Mouse (Mus musculus) hindbrain, embryonic 10.5 days (tissue): ENCODE data around the gene Esyt2. TPM values are rescaled to one million over a fixed set of nuclear protein-coding genes. Genes with fewer than 3 reads are reported as not detected.

Experiments used
- DNase-seq: peaks from one replicate; pipeline ENCODE4 v3.0.0-alpha.2; 2017; ENCODE audit warnings: low spot score
- H3K27ac ChIP-seq: fragments of 300-500 bp; sonication (generic); 2 replicates; pipeline ENCODE4 v1.5.1; 2016; ENCODE audit warnings: mild to moderate bottlenecking, moderate library complexity
- H3K27me3 ChIP-seq: fragments of 300-500 bp; sonication (generic); 2 replicates; pipeline ENCODE4 v1.6.1; 2016; ENCODE audit warnings: mild to moderate bottlenecking; ENCODE audit not compliant: poor library complexity, insufficient read depth, severe bottlenecking
- H3K36me3 ChIP-seq: fragments of 300-500 bp; sonication (generic); 2 replicates; pipeline ENCODE4 v1.6.1; 2016; ENCODE audit warnings: mild to moderate bottlenecking, moderate library complexity
- H3K4me1 ChIP-seq: fragments of 300-500 bp; sonication (generic); replicated peaks from 2 replicates; pipeline ENCODE4 v1.6.1; 2016; ENCODE audit warnings: mild to moderate bottlenecking
- H3K4me3 ChIP-seq: fragments of 300-500 bp; sonication (generic); 2 replicates; pipeline ENCODE4 v1.5.1; 2016; ENCODE audit warnings: mild to moderate bottlenecking, moderate library complexity
- H3K9me3 ChIP-seq: fragments of 300-500 bp; sonication (generic); 2 replicates; pipeline ENCODE4 v1.6.1; 2016; ENCODE audit warnings: mild to moderate bottlenecking, moderate library complexity
- WGBS: fragments of 180-500 bp; shearing (Covaris S2); methylation state at CpG from one replicate; pipeline ENCODE4 v1.1.7; 2016; 5-methylcytosine and 5-hydroxymethylcytosine counted together
- polyA plus RNA-seq: library from polyadenylated mRNA; unstranded; fragments of >200 nt; fragmentation: Nextera tagmentation; extraction: Ambion mirVana; gene quantifications from 2 replicates; pipeline ENCODE4 v1.2.1, GENCODE M21; 2016

Esyt2 gene
- polyA plus RNA-seq, 1 experiment from 2014 or later, result 10.4 TPM

GRCm38 (mm10) chr12:116394327-116394726 lies 113.3 kb downstream of the Esyt2 start:
- 78% methylated on average over 2 of the region's 2 CpGs for WGBS

GRCm38 (mm10) chr12:116395312-116395711 lies 114.3 kb downstream of the Esyt2 start:
- Histone ChIP-seq H3K27ac (no peak overlapping the region), H3K4me3 (no peak overlapping the region), H3K27me3 (no peaks in the 10 kb centered on the region), H3K36me3 (peaks cover 15% of the 10 kb centered on the region; the same call in 1 of the 2 replicates), H3K4me1 (no peaks in the 10 kb centered on the region), H3K9me3 (peaks cover 6% of the 10 kb centered on the region; the same call in 1 of the 2 replicates)
- 88% methylated on average over 2 of the region's 2 CpGs for WGBS
- DNase-seq, result no peak

More at GRCm38 (mm10) chr12:116394327-116394726, 113.3 kb downstream of the Esyt2 start:
- Histone ChIP-seq H3K27me3 (no peaks in the 10 kb centered on the region), H3K4me1 (no peaks in the 10 kb centered on the region), H3K36me3 (peaks cover 7% of the 10 kb centered on the region; the same call in 1 of the 2 replicates), H3K4me3 (no peak overlapping the region), H3K27ac (no peak overlapping the region), H3K9me3 (no peaks in the 10 kb centered on the region)
- no peak for DNase-seq

- H3K36me3 ChIP-seq, result peaks cover 23% of the 10 kb centered on the region
- H3K9me3 ChIP-seq, result peaks cover 12% of the 10 kb centered on the region; the same call in 1 of the 2 replicates
- no peak for DNase-seq
- 76% methylated on average over 2 of the region's 2 CpGs for WGBS
- no peaks in the 10 kb centered on the region for H3K27me3 ChIP-seq
- H3K27ac ChIP-seq, result no peak overlapping the region
- H3K4me3 ChIP-seq, result no peak overlapping the region
- H3K4me1 ChIP-seq, result no peaks in the 10 kb centered on the region
Observed at GRCm38 (mm10) chr12:116396072-116396695, 115.2 kb downstream of the Esyt2 start.

DNA sequence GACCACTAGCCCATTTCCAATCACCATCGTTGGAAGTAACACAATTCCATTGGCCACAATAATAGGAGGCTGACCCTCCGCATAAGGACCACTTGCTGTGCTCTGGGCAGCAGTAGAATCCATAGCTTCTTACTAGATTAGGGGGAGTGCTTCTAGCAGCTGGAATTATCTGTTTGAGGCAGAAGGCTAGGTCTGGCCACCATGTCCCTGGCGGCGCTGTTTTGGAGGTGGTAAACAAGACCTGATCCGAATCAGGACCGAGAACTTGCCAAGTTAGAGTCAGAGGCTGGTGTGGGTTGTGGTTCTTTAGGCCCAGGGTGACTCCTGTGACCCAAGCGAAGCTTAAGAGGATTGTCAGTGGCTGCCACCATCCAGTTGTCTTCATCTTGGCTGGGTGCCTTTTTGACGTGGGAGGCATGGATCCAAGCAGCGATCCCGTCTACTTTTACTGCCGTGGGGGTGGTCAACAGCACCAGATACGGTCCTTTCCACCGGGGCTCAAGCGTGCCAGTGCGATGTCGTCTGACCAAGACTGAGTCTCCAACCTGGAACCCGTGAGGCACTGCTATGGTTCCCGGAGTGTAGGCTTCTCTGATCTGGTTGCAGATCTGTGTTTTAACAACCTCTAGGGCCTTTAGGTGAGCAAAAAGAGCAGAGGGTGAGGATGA lies 123.2 kb downstream of the Esyt2 start:
- H3K4me3 ChIP-seq, result peak overlapping the region; percentile 89
- H3K27ac ChIP-seq, result peak overlapping the region; percentile 91; the same call in 1 of the 2 replicates
- peaks cover 22% of the 10 kb centered on the region for H3K4me1 ChIP-seq
- no peaks in the 10 kb centered on the region for H3K27me3 ChIP-seq
- peaks cover 46% of the 10 kb centered on the region for H3K9me3 ChIP-seq
- DNase-seq, result no peak
- peaks cover 69% of the 10 kb centered on the region for H3K36me3 ChIP-seq
- WGBS, result 96% methylated on average over 18 of the region's 18 CpGs

- DNase-seq, result peak; percentile 100
- Histone ChIP-seq H3K36me3 (peaks cover 70% of the 10 kb centered on the region), H3K27ac (peak within 1 kb of the TSS; percentile 91), H3K4me3 (peak within 1 kb of the TSS; percentile 89), H3K9me3 (peaks cover 40% of the 10 kb centered on the region), H3K27me3 (no peaks in the 10 kb centered on the region), H3K4me1 (peaks cover 22% of the 10 kb centered on the region)
- under 1% methylated on average over 72 of the region's 72 CpGs for WGBS
Observed at GRCm38 (mm10) chr12:116405045-116405835, 124.2 kb downstream of the Esyt2 start, which contains the start of gene Ncapg2. TSS of gene Ncapg2 (plus strand) at chr12:116405402.

DNA sequence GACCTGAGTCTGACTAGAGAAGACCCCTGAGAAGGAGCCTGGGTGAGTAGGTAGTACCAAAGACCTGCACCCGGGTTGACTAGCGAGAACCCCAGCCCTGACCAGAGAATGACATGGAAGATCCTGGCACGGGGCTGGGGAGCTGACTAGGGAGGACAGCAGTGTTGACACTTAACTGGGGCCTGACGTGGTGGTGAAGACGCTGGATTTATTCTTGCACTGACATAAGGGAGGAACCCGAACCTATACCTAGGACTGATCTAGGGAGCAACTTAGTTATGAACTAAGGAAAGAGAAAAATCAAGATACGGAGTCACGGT lies 124.8 kb downstream of the Esyt2 start:
- Histone ChIP-seq H3K36me3 (peaks cover 72% of the 10 kb centered on the region), H3K9me3 (peaks cover 36% of the 10 kb centered on the region), H3K4me3 (peak overlapping the region; percentile 89), H3K4me1 (peaks cover 22% of the 10 kb centered on the region), H3K27me3 (no peaks in the 10 kb centered on the region), H3K27ac (peak overlapping the region; percentile 91)
- WGBS, result 14% methylated on average over 8 of the region's 8 CpGs
- DNase-seq, result no peak

DNA sequence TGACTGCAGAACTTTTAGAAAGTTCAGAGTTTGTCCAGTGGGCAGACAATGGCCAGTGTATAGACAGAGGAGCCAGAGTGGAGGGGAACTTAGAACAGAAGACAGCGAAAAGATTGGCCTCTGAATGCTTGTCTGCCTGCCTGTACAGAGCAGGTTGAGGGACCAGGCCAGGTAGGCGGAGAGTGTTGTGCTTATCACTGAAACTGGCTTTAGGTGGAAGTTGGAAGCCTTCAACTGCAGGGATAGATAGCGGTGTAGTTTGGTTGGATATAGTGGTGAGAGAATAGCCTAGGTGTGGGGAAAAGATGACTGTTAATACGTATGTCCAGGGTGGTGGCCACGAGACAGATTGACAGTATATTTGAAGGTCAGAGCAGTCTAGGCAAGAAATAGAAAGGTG lies 126.9 kb downstream of the Esyt2 start:
- Histone ChIP-seq H3K27ac (no peak overlapping the region), H3K27me3 (no peaks in the 10 kb centered on the region), H3K4me1 (peaks cover 22% of the 10 kb centered on the region), H3K4me3 (no peak overlapping the region), H3K36me3 (peaks cover 71% of the 10 kb centered on the region), H3K9me3 (peaks cover 16% of the 10 kb centered on the region)
- no peak for DNase-seq
- WGBS, result 96% methylated on average over 5 of the region's 5 CpGs

GRCm38 (mm10) chr12:116414941-116415340 lies 133.9 kb downstream of the Esyt2 start:
- Histone ChIP-seq H3K27me3 (no peaks in the 10 kb centered on the region), H3K27ac (no peak overlapping the region), H3K4me1 (no peaks in the 10 kb centered on the region), H3K4me3 (no peak overlapping the region), H3K36me3 (peaks cover 90% of the 10 kb centered on the region), H3K9me3 (no peaks in the 10 kb centered on the region)
- no peak for DNase-seq
- WGBS, result 90% methylated on average over 4 of the region's 4 CpGs

DNA sequence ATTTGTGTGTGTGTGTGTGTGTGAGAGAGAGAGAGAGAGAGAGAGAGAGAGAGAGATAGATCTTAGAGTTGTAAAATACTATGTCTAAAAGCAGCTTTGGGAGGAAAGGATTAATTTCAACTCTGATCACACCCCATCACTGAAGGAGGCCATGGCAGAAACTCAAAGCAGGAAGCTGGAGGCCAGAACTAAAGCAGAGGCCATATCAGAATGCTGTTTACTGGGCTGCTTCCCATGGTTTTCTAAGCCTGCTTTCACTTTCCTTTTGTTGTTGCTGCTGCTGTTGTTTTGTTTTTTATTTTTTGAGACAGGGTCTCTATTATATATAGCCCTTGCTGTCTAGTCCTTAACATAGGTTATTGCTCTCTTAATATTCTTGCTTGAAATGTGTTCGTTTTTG lies 135.5 kb downstream of the Esyt2 start:
- H3K4me3 ChIP-seq, result no peak overlapping the region
- no peaks in the 10 kb centered on the region for H3K27me3 ChIP-seq
- no peak for DNase-seq
- 94% methylated on average over 1 of the region's 1 CpGs for WGBS
- no peaks in the 10 kb centered on the region for H3K9me3 ChIP-seq
- H3K4me1 ChIP-seq, result no peaks in the 10 kb centered on the region
- peaks cover 88% of the 10 kb centered on the region for H3K36me3 ChIP-seq
- H3K27ac ChIP-seq, result no peak overlapping the region

GRCm38 (mm10) chr12:116421656-116422055 lies 140.7 kb downstream of the Esyt2 start:
- Histone ChIP-seq H3K9me3 (no peaks in the 10 kb centered on the region), H3K27ac (no peak overlapping the region), H3K27me3 (no peaks in the 10 kb centered on the region), H3K4me3 (no peak overlapping the region), H3K36me3 (peaks cover 94% of the 10 kb centered on the region), H3K4me1 (no peaks in the 10 kb centered on the region)
- 83% methylated on average over 2 of the region's 2 CpGs for WGBS
- no peak for DNase-seq

DNA sequence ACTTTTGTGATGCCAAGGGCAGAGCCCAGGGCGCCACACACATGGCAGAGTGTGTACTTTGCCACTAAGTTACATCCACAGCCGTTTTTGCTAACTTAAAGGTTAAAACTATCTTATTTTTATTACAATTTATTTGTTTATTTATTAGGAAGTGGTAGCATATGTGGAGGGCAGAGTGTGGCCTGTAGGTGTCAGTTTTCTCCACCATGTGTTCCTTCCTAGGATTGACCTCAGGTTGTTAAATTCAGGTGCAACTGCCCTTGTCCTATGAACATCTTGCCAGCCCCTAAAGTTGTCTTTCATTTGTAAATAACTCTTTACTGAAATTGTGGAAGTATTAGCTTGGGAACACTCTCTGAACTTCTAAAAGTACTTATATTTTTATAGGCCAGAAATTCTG lies 144.4 kb downstream of the Esyt2 start:
- no peaks in the 10 kb centered on the region for H3K4me1 ChIP-seq
- 83% methylated on average over 2 of the region's 2 CpGs for WGBS
- H3K27ac ChIP-seq, result no peak overlapping the region
- no peak overlapping the region for H3K4me3 ChIP-seq
- DNase-seq, result no peak
- H3K9me3 ChIP-seq, result no peaks in the 10 kb centered on the region
- H3K36me3 ChIP-seq, result peaks cover 99% of the 10 kb centered on the region
- H3K27me3 ChIP-seq, result no peaks in the 10 kb centered on the region

GRCm38 (mm10) chr12:116433742-116434141 lies 152.7 kb downstream of the Esyt2 start:
- Histone ChIP-seq H3K4me3 (no peak overlapping the region), H3K9me3 (no peaks in the 10 kb centered on the region), H3K27me3 (no peaks in the 10 kb centered on the region), H3K4me1 (no peaks in the 10 kb centered on the region), H3K27ac (no peak overlapping the region), H3K36me3 (peaks cover 96% of the 10 kb centered on the region)
- no peak for DNase-seq
- WGBS, result 93% methylated on average over 2 of the region's 2 CpGs

DNA sequence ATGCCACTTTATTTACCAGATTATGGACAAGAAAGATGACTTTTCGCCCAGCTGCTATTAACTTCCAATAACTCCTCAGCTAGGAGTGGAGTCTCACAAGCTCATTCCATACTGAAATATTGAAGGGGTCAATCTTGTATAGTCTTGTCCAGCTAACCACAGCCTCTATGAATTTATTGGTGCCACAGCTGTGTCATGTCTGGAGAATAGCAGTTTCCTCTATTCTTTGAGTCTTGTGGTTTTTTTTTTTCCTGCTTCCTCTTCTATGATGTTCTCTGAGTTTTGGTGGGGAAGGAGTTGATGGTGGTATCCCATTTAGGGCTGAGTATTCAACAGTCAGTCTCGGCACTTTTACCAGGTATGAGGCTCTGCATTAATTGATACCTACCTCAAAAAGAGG lies 154.2 kb downstream of the Esyt2 start:
- H3K36me3 ChIP-seq, result peaks cover 96% of the 10 kb centered on the region
- WGBS, result 92% methylated on average over 2 of the region's 2 CpGs

More for the DNA sequence above, 154.2 kb downstream of the Esyt2 start:
- H3K27me3 ChIP-seq, result no peaks in the 10 kb centered on the region
- no peaks in the 10 kb centered on the region for H3K4me1 ChIP-seq
- no peak overlapping the region for H3K27ac ChIP-seq
- no peak for DNase-seq
- H3K4me3 ChIP-seq, result no peak overlapping the region
- no peaks in the 10 kb centered on the region for H3K9me3 ChIP-seq
